Comparison of ENCODE assay signal across 10 mouse cellular contexts in genomic region chr4:120104599-120104998, GRCm38 (mm10). TPM values are rescaled to one million over a fixed set of nuclear protein-coding genes. Genes with fewer than 3 reads are reported as not detected.
A peak's percentile ranks its signal among the peaks of the same experiment; 100 is the strongest.
DNase-seq lines count a peak whose midpoint lies in the region; ATAC-seq and TF ChIP-seq lines count a peak whose summit lies in the region.
"Had no signal": no experiment of that assay in that cellular context is flagged by ENCODE, and none has a peak within 500 bp of the region (broad histone marks: within the 10 kb centered on the region; RNA-seq: fewer than 3 reads in every experiment).

No protein-coding gene starts in this region.

- H3K27me3 ChIP-seq in liver, adult 2 months (ENCODE audit: control insufficient read depth, insufficient read depth, low read length), result no peaks in the 10 kb centered on the region
- H3K27me3 ChIP-seq in liver, embryonic 12.5 days (replicated peaks), result no peaks in the 10 kb centered on the region
- H3K27me3 ChIP-seq: embryonic facial prominence, embryonic 15.5 days had no signal

- no peak for ATAC-seq in liver, embryonic 12.5 days

- H3K9ac ChIP-seq in liver, adult 2 months (ENCODE audit: low read depth, low read length), result no peak overlapping the region
- H3K9ac ChIP-seq in liver, embryonic 12.5 days, result no peak overlapping the region
- H3K9ac ChIP-seq: embryonic facial prominence, embryonic 15.5 days had no signal

- no peak overlapping the region for H3K4me2 ChIP-seq in liver, embryonic 12.5 days
- H3K4me2 ChIP-seq: embryonic facial prominence, embryonic 15.5 days had no signal

- peaks cover 5% of the 10 kb centered on the region for H3K4me1 ChIP-seq in liver, adult 2 months (ENCODE audit: control insufficient read depth, insufficient read depth, low read length)
- H3K4me1 ChIP-seq in liver, embryonic 12.5 days, result no peaks in the 10 kb centered on the region
- H3K4me1 ChIP-seq: embryonic facial prominence, embryonic 15.5 days had no signal

- TF ChIP-seq POLR2A in liver, adult 2 months (IDR thresholded peaks at IDR 0.05; ENCODE audit: extremely low read depth, insufficient read depth, low read length), result no peak

- no peaks in the 10 kb centered on the region for H3K36me3 ChIP-seq in liver, adult 2 months (ENCODE audit: control insufficient read depth, insufficient read depth, low read length)
- H3K36me3 ChIP-seq in liver, embryonic 12.5 days, result no peaks in the 10 kb centered on the region
- H3K36me3 ChIP-seq: embryonic facial prominence, embryonic 15.5 days had no signal

- peak; percentile 27 for DNase-seq in liver, adult 2 months (ENCODE audit: extremely low read depth, low read depth, low spot score)
- peak; percentile 28 for DNase-seq in adrenal gland, adult 8-10 months
- peak; percentile 58 for DNase-seq in embryo, embryonic 11 days
- DNase-seq in induced T-regulatory cell, adult 2 months (ENCODE audit: low read depth), result peak; percentile 71
- DNase-seq in lung, adult 18-20 months, result peak; percentile 44 to 69
- DNase-seq in right cerebral cortex, adult 2 months (ENCODE audit: low spot score in 2 of 2), result peak; percentile 72 to 81
- peak; percentile 43 to 81 for DNase-seq in urinary bladder, postnatal 4 days (ENCODE audit: low spot score in 2 of 2)

- no peak overlapping the region for H3K27ac ChIP-seq in liver, adult 2 months (replicated peaks; ENCODE audit: insufficient read depth, low read depth, low read length)
- H3K27ac ChIP-seq in liver, embryonic 12.5 days, result no peak overlapping the region
- H3K27ac ChIP-seq: embryonic facial prominence, embryonic 15.5 days had no signal

- WGBS in liver, adult 2 months, result 44% methylated on average over 5 of the region's 5 CpGs
- 42% methylated on average over 5 of the region's 5 CpGs for WGBS in liver, embryonic 12.5 days (ENCODE audit: insufficient replicate concordance)

- H3K9me3 ChIP-seq in liver, embryonic 12.5 days (replicated peaks), result no peaks in the 10 kb centered on the region
- H3K9me3 ChIP-seq: embryonic facial prominence, embryonic 15.5 days had no signal

- no peaks in the 10 kb centered on the region for H3K79me2 ChIP-seq in liver, adult 2 months (ENCODE audit: control insufficient read depth, insufficient read depth, low read length)

- no peak overlapping the region for H3K4me3 ChIP-seq in liver, adult 2 months (ENCODE audit: insufficient read depth, low read depth, low read length)
- H3K4me3 ChIP-seq in liver, embryonic 12.5 days, result no peak overlapping the region
- H3K4me3 ChIP-seq: embryonic facial prominence, embryonic 15.5 days had no signal

- TF ChIP-seq CTCF in liver, adult 2 months (IDR thresholded peaks at IDR 0.05; ENCODE audit: low read depth, low read length), result peak; percentile 96

RNA-seq across cellular contexts. Expression of gene AL607142.1, which starts 39.8 kb away (rescaled TPM):
- not detected in 2 replicates for total RNA-seq in liver, adult 2 months (2014; rRNA removed)
- polyA plus RNA-seq in liver, adult 2 months (2012; rRNA removed), result not detected in 2 replicates
- not detected in 2 replicates for polyA plus RNA-seq in liver, embryonic 12.5 days (2016; fragmentation: Nextera tagmentation; extraction: Ambion mirVana)
- not detected for total RNA-seq in adrenal gland, adult 8-10 months (2022)
- polyA plus RNA-seq: embryonic facial prominence, embryonic 15.5 days; liver, embryonic 16.5 days had no signal

RNA-seq across cellular contexts. Expression of gene Edn2, which starts 56.4 kb away (rescaled TPM):
- not detected in 2 replicates for total RNA-seq in liver, adult 2 months (2014; rRNA removed)
- polyA plus RNA-seq in liver, adult 2 months (2012; rRNA removed), result not detected in 2 replicates
- polyA plus RNA-seq in liver, embryonic 12.5 days (2016; fragmentation: Nextera tagmentation; extraction: Ambion mirVana), result 0.15 and 0.35 TPM in 2 replicates
- total RNA-seq in adrenal gland, adult 8-10 months (2022), result not detected
